Mouse (Mus musculus) small intestine, adult 2 months (tissue): ENCODE measurements around the gene Zbtb7b.
A peak's percentile ranks its signal among the peaks of the same experiment; 100 is the strongest.

Source experiments
- CTCF ChIP-seq: fragments of 200-500 bp; IDR thresholded peaks from 2 replicates; pipeline ENCODE4 v1.5.1; 2012; ENCODE audit warnings: low read depth, mild to moderate bottlenecking, control low read depth, inconsistent platforms, low read length, moderate library complexity, mixed read lengths; ENCODE audit not compliant: insufficient replicate concordance, insufficient read length; ENCODE audit errors: extremely low read depth
- POLR2A ChIP-seq: fragments of 200-500 bp; IDR thresholded peaks from 2 replicates; pipeline ENCODE4 v1.6.1; 2012; ENCODE audit warnings: low read depth, mild to moderate bottlenecking, control low read depth, inconsistent platforms, low read length, moderate library complexity

DNA sequence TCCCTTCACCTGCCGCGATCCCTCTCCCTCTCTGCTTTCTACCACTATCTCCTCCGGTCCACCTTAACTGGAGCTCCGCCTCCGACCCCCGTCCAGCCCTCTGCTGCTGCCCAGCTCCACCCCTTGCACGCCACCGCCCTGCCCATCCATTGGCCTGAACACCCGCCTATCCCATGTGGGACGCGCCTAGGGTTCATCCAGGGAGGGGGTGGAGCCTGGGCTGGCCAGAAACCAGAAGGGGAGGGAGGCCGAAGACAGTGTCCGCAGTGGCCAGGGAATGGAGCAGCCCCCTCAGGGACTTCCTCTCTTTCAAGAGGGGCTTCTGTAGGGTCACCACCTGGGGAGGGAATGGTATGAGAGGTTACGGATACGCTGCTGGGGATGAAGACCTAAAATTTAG is 971 bp downstream of the Zbtb7b start:
- peak; percentile 97 for TF ChIP-seq POLR2A
- no peak for TF ChIP-seq CTCF
